Mouse (Mus musculus): ENCODE results near the gene Hnrnpf. TPM values are rescaled to one million over a fixed set of nuclear protein-coding genes. Genes with fewer than 3 reads are reported as not detected.

Hnrnpf gene
- polyA plus RNA-seq, 1 experiment from 2014 or later: 798 TPM

GRCm38 (mm10) chr6:117908424-117908900 lies 8.3 kb downstream of the Hnrnpf start:
- Histone ChIP-seq H3K27me3 (replicated peaks; ENCODE audit: control insufficient read depth, insufficient read depth, low read length) (no peaks in the 10 kb centered on the region), H3K27ac (ENCODE audit: low read depth) (peak overlapping the region; percentile 96), H3K4me1 (replicated peaks; ENCODE audit: control insufficient read depth, insufficient read depth, low read length) (peaks cover 19% of the 10 kb centered on the region), H3K4me3 (ENCODE audit: low read depth, low read length) (peak overlapping the region; percentile 82), H3K9ac (ENCODE audit: low read length) (peak overlapping the region; percentile 98), H3K4me2 (ENCODE audit: low read length) (peak overlapping the region; percentile 73), H3K9me3 (ENCODE audit: control insufficient read depth, low read length) (no peaks in the 10 kb centered on the region), H3K36me3 (ENCODE audit: control insufficient read depth, insufficient read depth, low read length) (no peaks in the 10 kb centered on the region)
- under 1% methylated on average over 14 of the region's 14 CpGs for WGBS
- DNase-seq (ENCODE audit: low spot score): no peak
- no peak for ATAC-seq (replicated peaks; ENCODE audit: low FRiP score, low TSS enrichment, low read depth)

- no peak for ATAC-seq (replicated peaks; ENCODE audit: low FRiP score, low TSS enrichment, low read depth)
- H3K9ac ChIP-seq (ENCODE audit: low read length): no peak overlapping the region
- H3K4me1 ChIP-seq (replicated peaks; ENCODE audit: control insufficient read depth, insufficient read depth, low read length): peaks cover 24% of the 10 kb centered on the region
- H3K4me2 ChIP-seq (ENCODE audit: low read length): peak overlapping the region; percentile 73; the same call in 1 of the 2 replicates
- H3K9me3 ChIP-seq (ENCODE audit: control insufficient read depth, low read length): no peaks in the 10 kb centered on the region
- DNase-seq (ENCODE audit: low spot score): no peak
- H3K27ac ChIP-seq (ENCODE audit: low read depth): no peak overlapping the region
- no peaks in the 10 kb centered on the region for H3K27me3 ChIP-seq (replicated peaks; ENCODE audit: control insufficient read depth, insufficient read depth, low read length)
- 86% methylated on average over 6 of the region's 6 CpGs for WGBS
- H3K4me3 ChIP-seq (ENCODE audit: low read depth, low read length): no peak overlapping the region
- no peaks in the 10 kb centered on the region for H3K36me3 ChIP-seq (ENCODE audit: control insufficient read depth, insufficient read depth, low read length)
Observed at GRCm38 (mm10) chr6:117910120-117910661, 10.1 kb downstream of the Hnrnpf start.

- no peak for DNase-seq (ENCODE audit: low spot score)
Observed at GRCm38 (mm10) chr6:117914541-117914940, 14.4 kb downstream of the Hnrnpf start.

GRCm38 (mm10) chr6:117916205-117916736 lies 16.1 kb downstream of the Hnrnpf start:
- peak overlapping the region; percentile 85 for H3K4me2 ChIP-seq (ENCODE audit: low read length)
- no peaks in the 10 kb centered on the region for H3K27me3 ChIP-seq (replicated peaks; ENCODE audit: control insufficient read depth, insufficient read depth, low read length)
- H3K4me3 ChIP-seq (ENCODE audit: low read depth, low read length): peak overlapping the region; percentile 74
- no peaks in the 10 kb centered on the region for H3K9me3 ChIP-seq (ENCODE audit: control insufficient read depth, low read length)
- peak overlapping the region; percentile 67 for H3K9ac ChIP-seq (ENCODE audit: low read length)
- ATAC-seq (replicated peaks; ENCODE audit: low FRiP score, low TSS enrichment, low read depth) (0 out of 2 replicates have a peak, but pooled peaks have one; percentile 25), DNase-seq (ENCODE audit: low spot score) (peak; percentile 68)
- WGBS: 2% methylated on average over 12 of the region's 12 CpGs
- peak overlapping the region; percentile 88 for H3K27ac ChIP-seq (ENCODE audit: low read depth)
- H3K4me1 ChIP-seq (replicated peaks; ENCODE audit: control insufficient read depth, insufficient read depth, low read length): peaks cover 29% of the 10 kb centered on the region
- peaks cover 28% of the 10 kb centered on the region for H3K36me3 ChIP-seq (ENCODE audit: control insufficient read depth, insufficient read depth, low read length)

More at GRCm38 (mm10) chr6:117914541-117914940, 14.4 kb downstream of the Hnrnpf start:
- ATAC-seq (replicated peaks; ENCODE audit: low FRiP score, low TSS enrichment, low read depth): no peak
- no peak overlapping the region for H3K27ac ChIP-seq (ENCODE audit: low read depth)
- H3K4me3 ChIP-seq (ENCODE audit: low read depth, low read length): no peak overlapping the region
- H3K36me3 ChIP-seq (ENCODE audit: control insufficient read depth, insufficient read depth, low read length): peaks cover 12% of the 10 kb centered on the region
- no peak overlapping the region for H3K9ac ChIP-seq (ENCODE audit: low read length)
- no peaks in the 10 kb centered on the region for H3K9me3 ChIP-seq (ENCODE audit: control insufficient read depth, low read length)
- peaks cover 26% of the 10 kb centered on the region for H3K4me1 ChIP-seq (replicated peaks; ENCODE audit: control insufficient read depth, insufficient read depth, low read length)
- no peak overlapping the region for H3K4me2 ChIP-seq (ENCODE audit: low read length)
- H3K27me3 ChIP-seq (replicated peaks; ENCODE audit: control insufficient read depth, insufficient read depth, low read length): no peaks in the 10 kb centered on the region

- H3K36me3 ChIP-seq (ENCODE audit: control insufficient read depth, insufficient read depth, low read length): peaks cover 33% of the 10 kb centered on the region
- no peaks in the 10 kb centered on the region for H3K9me3 ChIP-seq (ENCODE audit: control insufficient read depth, low read length)
- DNase-seq (ENCODE audit: low spot score) (peak; percentile 92), ATAC-seq (replicated peaks; ENCODE audit: low FRiP score, low TSS enrichment, low read depth) (peak; percentile 91)
- peak overlapping the region; percentile 74 for H3K4me3 ChIP-seq (ENCODE audit: low read depth, low read length)
- no peaks in the 10 kb centered on the region for H3K27me3 ChIP-seq (replicated peaks; ENCODE audit: control insufficient read depth, insufficient read depth, low read length)
- H3K4me1 ChIP-seq (replicated peaks; ENCODE audit: control insufficient read depth, insufficient read depth, low read length): peaks cover 29% of the 10 kb centered on the region
- H3K9ac ChIP-seq (ENCODE audit: low read length): peak overlapping the region; percentile 67
- WGBS: under 1% methylated on average over 61 of the region's 62 CpGs
- H3K27ac ChIP-seq (ENCODE audit: low read depth): peak overlapping the region; percentile 88
- peak overlapping the region; percentile 85 for H3K4me2 ChIP-seq (ENCODE audit: low read length)
Observed at GRCm38 (mm10) chr6:117916737-117917426, 16.8 kb downstream of the Hnrnpf start.

- Histone ChIP-seq H3K27ac (ENCODE audit: low read depth) (peak overlapping the region; percentile 88), H3K9ac (ENCODE audit: low read length) (peak overlapping the region; percentile 67), H3K4me2 (ENCODE audit: low read length) (peak overlapping the region; percentile 85), H3K4me3 (ENCODE audit: low read depth, low read length) (peak overlapping the region; percentile 74), H3K9me3 (ENCODE audit: control insufficient read depth, low read length) (no peaks in the 10 kb centered on the region), H3K27me3 (replicated peaks; ENCODE audit: control insufficient read depth, insufficient read depth, low read length) (no peaks in the 10 kb centered on the region), H3K4me1 (replicated peaks; ENCODE audit: control insufficient read depth, insufficient read depth, low read length) (peaks cover 29% of the 10 kb centered on the region), H3K36me3 (ENCODE audit: control insufficient read depth, insufficient read depth, low read length) (peaks cover 40% of the 10 kb centered on the region)
- under 1% methylated on average over 21 of the region's 21 CpGs for WGBS
- ATAC-seq (replicated peaks; ENCODE audit: low FRiP score, low TSS enrichment, low read depth) (peak; percentile 54), DNase-seq (ENCODE audit: low spot score) (peak; percentile 83)
Observed at GRCm38 (mm10) chr6:117917576-117917975, 17.5 kb downstream of the Hnrnpf start.

- Histone ChIP-seq H3K27me3 (replicated peaks; ENCODE audit: control insufficient read depth, insufficient read depth, low read length) (no peaks in the 10 kb centered on the region), H3K36me3 (ENCODE audit: control insufficient read depth, insufficient read depth, low read length) (peaks cover 43% of the 10 kb centered on the region), H3K4me2 (ENCODE audit: low read length) (peak overlapping the region; percentile 85), H3K9ac (ENCODE audit: low read length) (peak overlapping the region; percentile 67), H3K4me1 (replicated peaks; ENCODE audit: control insufficient read depth, insufficient read depth, low read length) (peaks cover 29% of the 10 kb centered on the region), H3K27ac (ENCODE audit: low read depth) (peak overlapping the region; percentile 88), H3K4me3 (ENCODE audit: low read depth, low read length) (peak overlapping the region; percentile 74), H3K9me3 (ENCODE audit: control insufficient read depth, low read length) (no peaks in the 10 kb centered on the region)
- ATAC-seq (replicated peaks; ENCODE audit: low FRiP score, low TSS enrichment, low read depth) (no peak), DNase-seq (ENCODE audit: low spot score) (peak; percentile 74)
- 14% methylated on average over 5 of the region's 5 CpGs for WGBS
Observed at GRCm38 (mm10) chr6:117918043-117918442, 17.9 kb downstream of the Hnrnpf start.

- Histone ChIP-seq H3K4me1 (replicated peaks; ENCODE audit: control insufficient read depth, insufficient read depth, low read length) (peaks cover 19% of the 10 kb centered on the region), H3K27ac (ENCODE audit: low read depth) (no peak overlapping the region), H3K4me3 (ENCODE audit: low read depth, low read length) (no peak overlapping the region), H3K9me3 (ENCODE audit: control insufficient read depth, low read length) (no peaks in the 10 kb centered on the region), H3K4me2 (ENCODE audit: low read length) (peak overlapping the region; percentile 14; the same call in 1 of the 2 replicates), H3K36me3 (ENCODE audit: control insufficient read depth, insufficient read depth, low read length) (peaks cover 53% of the 10 kb centered on the region), H3K27me3 (replicated peaks; ENCODE audit: control insufficient read depth, insufficient read depth, low read length) (no peaks in the 10 kb centered on the region), H3K9ac (ENCODE audit: low read length) (no peak overlapping the region)
- 50% methylated on average over 3 of the region's 3 CpGs for WGBS
- DNase-seq (ENCODE audit: low spot score): no peak
- ATAC-seq (replicated peaks; ENCODE audit: low FRiP score, low TSS enrichment, low read depth): no peak
Observed at GRCm38 (mm10) chr6:117920659-117921640, 20.8 kb downstream of the Hnrnpf start.
